Mouse (Mus musculus) thymus, adult 2 months (tissue): ENCODE measurements around the gene Nin.

Source experiments
- CTCF ChIP-seq: fragments of 200-500 bp; IDR thresholded peaks from 2 replicates; pipeline ENCODE4 v1.5.1; 2012; ENCODE audit warnings: mild to moderate bottlenecking, control low read depth, low read length, moderate library complexity, borderline replicate concordance; ENCODE audit not compliant: control insufficient read depth, poor library complexity, insufficient read depth; ENCODE audit errors: extremely low read depth
- POLR2A ChIP-seq: fragments of 200-500 bp; IDR thresholded peaks from 2 replicates; pipeline ENCODE4 v1.6.1; 2012; ENCODE audit warnings: mild to moderate bottlenecking, low read length, control low read depth, moderate library complexity; ENCODE audit not compliant: control insufficient read depth, poor library complexity, insufficient read depth; ENCODE audit errors: extremely low read depth

- TF ChIP-seq POLR2A (no peak), CTCF (no peak)
These were observed 130.6 kb downstream of the Nin start for GRCm38 (mm10) chr12:69982874-69983273.
